Comparison of ENCODE assay signal across 17 mouse cellular contexts in genomic region chr2:94434833-94435232, GRCm38 (mm10). TPM values are rescaled to one million over a fixed set of nuclear protein-coding genes. Genes with fewer than 3 reads are reported as not detected.
DNase-seq lines count a peak whose midpoint lies in the region; ATAC-seq lines count a peak whose summit lies in the region.
"Had no signal": no experiment of that assay in that cellular context is flagged by ENCODE, and none has a peak within 500 bp of the region (broad histone marks: within the 10 kb centered on the region; RNA-seq: fewer than 3 reads in every experiment).

No protein-coding gene starts in this region.

- no peak overlapping the region for H3K4me2 ChIP-seq in embryonic facial prominence, embryonic 14.5 days (ENCODE audit: low read depth, low read length)
- H3K4me2 ChIP-seq: embryonic facial prominence, embryonic 12.5 days; heart, embryonic 11.5 days had no signal

- H3K9me3 ChIP-seq in embryonic facial prominence, embryonic 14.5 days (ENCODE audit: control insufficient read depth, low read length) = no peaks in the 10 kb centered on the region
- H3K9me3 ChIP-seq in embryonic facial prominence, embryonic 10.5 days = no peaks in the 10 kb centered on the region
- H3K9me3 ChIP-seq: embryonic facial prominence, embryonic 12.5 days; megakaryocyte, embryonic 14.5 days had no signal

- 58% methylated on average over 1 of the region's 1 CpGs for WGBS in embryonic facial prominence, embryonic 14.5 days
- WGBS in embryonic facial prominence, embryonic 10.5 days = 51% methylated on average over 1 of the region's 1 CpGs

- no peak overlapping the region for H3K27ac ChIP-seq in embryonic facial prominence, embryonic 14.5 days (replicated peaks; ENCODE audit: low read depth, low read length)
- H3K27ac ChIP-seq in embryonic facial prominence, embryonic 10.5 days (replicated peaks) = no peak overlapping the region
- H3K27ac ChIP-seq: embryonic facial prominence, embryonic 12.5 days; hindbrain, postnatal 0 days had no signal

- peak overlapping the region; percentile 5; the same call in 1 of the 2 replicates for H3K9ac ChIP-seq in embryonic facial prominence, embryonic 14.5 days (ENCODE audit: low read depth, low read length)
- H3K9ac ChIP-seq: embryonic facial prominence, embryonic 12.5 days had no signal

- no peaks in the 10 kb centered on the region for H3K27me3 ChIP-seq in embryonic facial prominence, embryonic 14.5 days (replicated peaks; ENCODE audit: control insufficient read depth, insufficient read depth, low read length)
- no peaks in the 10 kb centered on the region for H3K27me3 ChIP-seq in embryonic facial prominence, embryonic 10.5 days (replicated peaks; ENCODE audit: low read depth, poor library complexity, severe bottlenecking)
- H3K27me3 ChIP-seq: embryonic facial prominence, embryonic 12.5 days; megakaryocyte, embryonic 14.5 days had no signal

- H3K36me3 ChIP-seq in embryonic facial prominence, embryonic 14.5 days (ENCODE audit: control insufficient read depth, insufficient read depth, low read length) = no peaks in the 10 kb centered on the region
- peaks cover 7% of the 10 kb centered on the region; the same call in 1 of the 2 replicates for H3K36me3 ChIP-seq in embryonic facial prominence, embryonic 10.5 days (replicated peaks)
- H3K36me3 ChIP-seq: embryonic facial prominence, embryonic 12.5 days had no signal

- no peak for DNase-seq in embryonic facial prominence, embryonic 14.5 days (ENCODE audit: low spot score)
- no peak for DNase-seq in embryonic facial prominence, embryonic 10.5 days (ENCODE audit: low spot score)
- peak; percentile 16 for DNase-seq in lung, postnatal 10 days
- no peak for DNase-seq in lung, postnatal 25 days (ENCODE audit: low spot score)
- no peak for DNase-seq in urinary bladder, postnatal 25 days (ENCODE audit: low spot score)
- no peak for DNase-seq in thymus, postnatal 14 days
- DNase-seq: adrenal gland, postnatal 25 days; gastrocnemius, postnatal 14 days; kidney, adult 8-10 months; kidney, postnatal 36 days; right cerebral cortex, postnatal 14 days had no signal

- H3K4me1 ChIP-seq in embryonic facial prominence, embryonic 14.5 days (ENCODE audit: control insufficient read depth, insufficient read depth, low read length) = peaks cover 17% of the 10 kb centered on the region
- H3K4me1 ChIP-seq in embryonic facial prominence, embryonic 10.5 days = peaks cover 23% of the 10 kb centered on the region

- H3K4me3 ChIP-seq in embryonic facial prominence, embryonic 14.5 days (ENCODE audit: low read depth, low read length) = no peak overlapping the region
- H3K4me3 ChIP-seq in embryonic facial prominence, embryonic 10.5 days = no peak overlapping the region
- H3K4me3 ChIP-seq: embryonic facial prominence, embryonic 12.5 days had no signal

- ATAC-seq in embryonic facial prominence, embryonic 14.5 days (ENCODE audit: low read depth) = no peak
- ATAC-seq in erythroblast, adult 5-6 weeks (replicated peaks; ENCODE audit: low FRiP score, poor library complexity, severe bottlenecking) = peak; percentile 59; the same call in 1 of the 2 replicates
- ATAC-seq: activated CD4-positive, CD25-positive, alpha-beta regulatory T cell, adult 4 months; hindbrain, postnatal 0 days had no signal

RNA-seq across cellular contexts. Expression of gene Api5, which starts 3.1 kb away (rescaled TPM):
- 139 and 150 TPM in 2 replicates for polyA plus RNA-seq in embryonic facial prominence, embryonic 14.5 days (2014; fragmentation: Nextera tagmentation; extraction: Ambion mirVana)
- polyA plus RNA-seq in embryonic facial prominence, embryonic 10.5 days (2016; fragmentation: Nextera tagmentation; extraction: Ambion mirVana) = 224 and 230 TPM in 2 replicates
- 44.6 and 45.1 TPM in 2 replicates for total RNA-seq in erythroblast, adult 5-6 weeks (2015; ENCODE audit: low replicate concordance)
- total RNA-seq in erythroblast, adult 5-6 weeks (2017; ENCODE audit: low replicate concordance) = 35.4 and 44.0 TPM in 2 replicates

RNA-seq across cellular contexts. Expression of gene Ttc17, which starts 28.3 kb away (rescaled TPM):
- polyA plus RNA-seq in embryonic facial prominence, embryonic 14.5 days (2014; fragmentation: Nextera tagmentation; extraction: Ambion mirVana) = 16.9 and 17.8 TPM in 2 replicates
- polyA plus RNA-seq in embryonic facial prominence, embryonic 10.5 days (2016; fragmentation: Nextera tagmentation; extraction: Ambion mirVana) = 13.4 and 15.0 TPM in 2 replicates
- 3.5 and 11.5 TPM in 2 replicates for total RNA-seq in erythroblast, adult 5-6 weeks (2015; ENCODE audit: low replicate concordance)
- 12.4 and 13.5 TPM in 2 replicates for total RNA-seq in erythroblast, adult 5-6 weeks (2017; ENCODE audit: low replicate concordance)
